Mouse (Mus musculus) ovary, postnatal 10 days (tissue): Measurements from ENCODE around the gene Pold2.

Experiments
- DNase-seq: peaks from one replicate; pipeline ENCODE4 v3.0.0; 2022; ENCODE audit warnings: low spot score

Gene Pold2

DNA sequence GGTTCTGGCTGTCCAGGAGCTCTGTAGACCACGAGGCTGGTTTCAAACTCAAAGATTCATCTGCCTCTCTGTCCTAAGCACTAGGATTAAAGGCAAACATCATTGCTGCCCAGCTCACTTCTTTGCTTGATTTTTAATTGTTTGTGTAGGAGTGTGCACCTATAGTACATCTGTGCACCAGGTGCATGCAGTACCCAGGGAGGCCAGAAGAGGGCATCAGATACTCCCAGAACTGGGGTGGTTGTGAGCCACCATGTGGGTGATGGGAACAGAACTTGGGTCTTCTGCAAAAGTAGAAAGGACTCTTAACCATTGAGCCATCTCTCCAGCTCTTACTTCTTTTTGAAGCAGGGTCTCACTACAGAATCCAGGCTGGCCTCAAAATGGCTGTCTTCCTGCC is 19.4 kb downstream of the Pold2 start:
- no peak for DNase-seq

DNA sequence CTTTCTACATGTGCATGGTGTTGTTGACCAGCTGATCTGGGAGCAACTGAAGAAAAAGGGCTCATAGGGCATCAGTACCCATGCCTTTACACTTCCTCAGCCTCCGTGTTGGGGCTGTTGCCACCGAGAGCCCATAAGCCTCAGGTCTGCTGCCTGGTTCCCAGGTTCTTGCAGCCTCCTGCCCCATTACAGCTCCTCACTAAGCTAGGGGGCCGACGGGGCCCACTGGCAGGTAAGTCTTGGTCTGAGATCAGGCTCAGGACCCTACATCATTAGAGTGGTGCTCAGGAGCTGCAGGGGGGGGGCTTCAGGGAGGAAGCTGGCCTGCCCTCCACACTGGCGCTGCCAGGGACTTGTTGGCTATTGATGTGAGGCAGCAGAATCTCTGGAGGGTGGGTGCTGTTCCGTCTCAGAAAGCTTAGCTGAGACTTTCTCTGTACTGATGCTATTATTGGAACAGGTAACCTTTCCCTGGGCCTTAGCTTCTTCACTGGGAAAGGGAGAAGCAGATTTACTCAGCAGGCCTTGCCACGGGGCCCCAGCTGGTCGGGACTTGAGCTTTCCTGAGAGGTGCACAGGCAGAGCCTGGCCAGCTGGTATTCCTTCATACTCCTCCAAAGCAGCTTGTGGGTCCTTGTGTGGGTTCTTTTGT is 21.5 kb downstream of the Pold2 start:
- no peak for DNase-seq

DNA sequence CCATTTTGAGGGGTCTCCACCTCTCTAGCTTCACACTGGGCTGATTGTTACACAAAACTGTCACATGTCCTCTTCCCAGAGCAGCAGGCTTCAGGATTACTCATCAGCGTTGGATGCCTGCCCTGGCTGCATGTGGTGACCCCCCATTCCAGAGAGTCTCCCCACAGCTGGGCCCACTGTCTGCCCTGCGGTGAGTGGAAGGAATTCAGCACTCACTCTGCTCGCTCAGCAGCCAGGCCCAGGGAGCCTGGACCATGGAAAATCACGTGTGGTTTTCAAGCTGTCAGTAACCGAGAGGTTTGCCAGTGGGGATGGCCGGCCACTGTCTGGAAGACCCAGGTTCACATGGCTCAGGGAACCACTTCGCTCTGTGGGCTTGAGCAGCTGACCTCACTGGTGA is 22.2 kb downstream of the Pold2 start:
- DNase-seq = no peak

DNA sequence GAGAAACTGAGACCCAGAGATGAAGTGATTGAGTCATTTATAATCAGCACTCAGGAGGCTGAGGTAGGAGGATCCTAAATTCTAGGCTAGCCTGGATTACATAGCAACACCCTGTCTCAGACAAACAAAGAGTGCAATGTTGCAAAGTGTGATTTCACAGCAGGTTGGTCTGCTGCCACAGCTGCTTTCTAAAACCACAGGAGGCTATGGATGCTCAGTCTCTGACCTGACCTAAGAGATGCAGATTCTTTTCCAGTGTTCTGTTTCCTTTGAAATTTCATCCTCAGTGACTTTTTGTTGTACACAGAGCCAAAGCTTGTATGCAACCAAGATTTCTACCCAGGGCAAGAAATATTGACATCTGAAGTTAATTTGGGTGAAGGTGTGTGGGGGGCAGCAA is 22.6 kb downstream of the Pold2 start:
- no peak for DNase-seq

DNA sequence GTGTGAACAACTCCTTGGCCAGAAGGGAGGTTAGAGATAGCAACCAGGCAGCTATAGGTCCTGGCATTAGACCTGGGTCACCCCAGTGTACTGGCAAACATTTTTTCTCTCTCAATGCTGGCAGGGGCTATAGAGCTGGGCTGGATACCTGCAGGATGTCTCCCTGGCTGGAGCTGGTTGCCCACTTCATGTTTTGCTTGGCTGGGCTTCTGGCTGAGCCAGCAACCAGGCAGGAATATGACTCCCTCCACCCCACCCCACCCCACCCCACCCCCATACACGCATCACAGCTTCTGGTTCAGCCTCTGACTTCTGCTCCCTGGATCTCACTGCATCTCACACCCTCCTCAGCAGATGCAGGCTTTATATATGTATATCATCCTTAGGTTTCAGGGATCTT is 25.8 kb downstream of the Pold2 start:
- no peak for DNase-seq

DNA sequence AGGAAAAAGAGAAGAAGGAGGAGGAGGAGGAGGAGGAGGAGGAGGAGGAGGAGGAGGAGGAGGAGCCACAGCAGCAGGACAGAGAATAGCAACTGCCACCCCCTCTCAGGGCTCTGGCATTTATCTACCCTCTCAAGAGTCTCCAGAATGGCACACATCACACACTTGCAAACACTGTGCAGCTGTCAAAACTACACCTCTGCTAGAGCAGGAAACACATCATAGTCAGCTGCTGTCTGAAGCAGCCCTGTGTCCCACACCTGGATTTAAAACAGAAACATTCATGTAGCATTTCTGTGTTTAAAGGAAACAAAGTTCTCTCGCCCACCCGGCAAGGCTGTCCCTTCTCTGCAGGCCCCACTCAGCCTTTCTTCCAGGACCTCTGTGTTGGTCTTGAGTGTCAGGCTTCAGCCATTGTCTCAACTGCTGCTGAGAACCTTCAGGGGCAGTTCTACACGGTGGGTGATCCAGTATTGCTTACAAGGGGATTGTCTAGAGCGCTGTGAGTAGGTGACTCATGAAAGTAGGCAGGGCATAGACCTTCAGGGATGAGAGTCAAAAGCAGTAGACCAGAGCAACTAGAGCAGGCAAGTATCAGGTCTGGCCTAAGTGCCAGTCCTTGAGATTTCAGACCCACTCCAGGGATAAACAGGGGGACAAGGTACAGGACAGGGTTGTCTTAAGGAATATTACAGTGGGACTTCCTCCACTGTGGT is 26.9 kb downstream of the Pold2 start:
- DNase-seq = no peak

DNA sequence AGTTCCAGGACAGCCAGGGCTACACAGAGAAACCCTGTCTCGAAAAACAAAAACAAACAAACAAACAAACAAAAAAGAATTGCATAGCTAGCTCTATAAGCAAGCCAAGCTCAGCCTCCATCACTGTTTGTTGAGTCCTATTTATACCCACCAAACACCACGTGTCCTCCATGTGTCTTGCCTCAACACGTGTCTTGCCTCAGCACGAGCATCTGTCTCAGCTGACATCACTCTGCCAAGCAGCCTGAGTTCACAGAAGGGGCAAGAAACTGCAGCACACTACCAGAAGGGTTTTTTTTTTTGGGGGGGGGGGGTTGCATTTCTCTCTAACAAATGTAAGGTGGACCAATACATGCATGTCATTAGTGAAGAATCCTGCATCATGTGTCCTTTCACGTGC is 27.6 kb downstream of the Pold2 start:
- DNase-seq = no peak

DNA sequence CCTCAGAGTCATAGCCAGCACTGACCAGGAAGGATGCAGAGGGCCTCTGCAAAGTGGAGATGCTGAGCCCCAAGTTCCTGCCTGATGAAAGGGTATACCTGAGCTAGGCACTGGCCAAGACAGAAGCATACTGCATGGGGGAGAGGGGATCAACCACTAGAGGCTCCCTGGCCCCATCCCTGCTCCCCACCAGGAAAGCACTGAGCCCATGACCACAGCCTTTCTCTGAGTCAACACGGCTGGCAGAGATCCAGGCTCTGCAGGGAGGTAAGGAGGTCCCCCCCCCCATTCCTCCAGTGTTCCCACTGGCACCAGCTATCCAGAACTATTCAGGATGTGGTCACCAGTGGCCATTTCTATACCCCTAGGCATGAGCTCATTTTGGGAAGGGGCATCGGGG is 28.8 kb downstream of the Pold2 start:
- no peak for DNase-seq

DNA sequence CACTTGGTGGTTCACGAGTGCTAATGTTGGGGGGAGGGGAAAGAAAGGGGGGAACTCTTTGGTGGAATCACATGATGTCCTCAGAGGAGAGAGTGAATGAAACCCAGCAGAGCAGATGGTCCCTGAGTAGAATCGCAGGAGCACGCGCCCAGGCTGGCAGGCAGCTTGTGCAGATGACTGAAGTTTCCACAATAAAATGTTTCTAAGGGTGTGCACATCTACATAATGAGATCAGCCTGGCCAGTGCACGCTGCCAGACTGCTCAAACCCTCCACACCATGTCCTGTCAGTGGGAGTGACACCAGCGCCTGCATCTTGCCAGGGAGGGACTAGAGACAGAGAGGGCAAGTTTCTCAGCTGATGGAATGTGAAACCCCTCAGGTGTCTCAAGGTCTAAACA is 29.4 kb downstream of the Pold2 start:
- no peak for DNase-seq

DNA sequence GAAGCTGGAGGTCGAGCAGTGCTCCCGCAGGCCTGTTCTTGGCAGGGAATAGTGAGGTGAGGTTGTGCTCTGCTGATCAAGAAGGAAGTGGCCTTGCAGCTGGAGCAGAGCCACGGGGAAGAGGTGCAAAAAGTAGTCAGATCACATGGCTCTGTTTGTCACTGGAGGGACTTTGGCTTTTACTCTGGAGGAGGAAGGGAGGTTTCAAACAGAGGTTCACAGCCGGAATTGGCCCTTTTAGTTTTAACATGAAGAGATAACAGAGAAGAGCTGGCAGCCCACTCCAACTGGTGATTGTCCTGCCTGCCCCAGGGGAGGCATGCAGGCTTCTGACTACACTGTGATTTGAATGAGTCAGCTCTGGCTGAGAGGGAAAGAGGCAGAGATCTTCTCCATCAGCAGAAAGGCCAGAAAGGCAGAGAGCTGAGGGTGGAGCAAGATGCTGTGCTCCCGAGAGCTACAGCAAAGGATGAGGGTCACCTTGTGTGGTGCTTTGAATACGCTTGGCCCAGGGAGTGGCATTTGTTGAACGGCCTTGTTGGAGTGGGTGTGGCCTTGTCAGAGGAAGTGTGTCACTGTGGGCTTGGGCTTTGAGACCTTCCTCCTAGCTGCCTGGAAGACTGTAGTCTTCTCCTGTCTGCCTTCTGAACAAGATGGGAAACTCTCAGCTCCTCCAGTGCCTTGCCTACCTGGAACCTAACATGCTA is 31.3 kb downstream of the Pold2 start:
- no peak for DNase-seq

DNA sequence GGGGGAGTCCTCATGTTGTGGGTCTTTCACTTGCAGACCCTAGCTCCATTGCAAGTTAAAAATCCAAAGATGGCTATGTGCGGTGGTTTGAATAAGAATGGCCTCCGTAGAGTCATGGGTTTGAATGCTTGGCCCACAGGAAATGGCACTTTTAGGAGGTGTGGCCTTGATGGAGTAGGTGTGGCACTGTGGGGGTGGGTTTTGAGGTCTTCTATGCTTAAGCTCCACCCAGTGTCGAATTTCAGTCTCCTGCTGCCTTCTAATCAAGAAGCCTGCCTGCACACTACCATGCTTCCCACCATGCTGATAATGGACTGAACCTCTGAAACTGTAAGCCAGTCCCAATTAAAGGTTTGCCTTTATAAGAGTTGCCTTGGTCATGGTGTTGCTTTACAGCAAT is 35.0 kb downstream of the Pold2 start:
- DNase-seq = no peak

DNA sequence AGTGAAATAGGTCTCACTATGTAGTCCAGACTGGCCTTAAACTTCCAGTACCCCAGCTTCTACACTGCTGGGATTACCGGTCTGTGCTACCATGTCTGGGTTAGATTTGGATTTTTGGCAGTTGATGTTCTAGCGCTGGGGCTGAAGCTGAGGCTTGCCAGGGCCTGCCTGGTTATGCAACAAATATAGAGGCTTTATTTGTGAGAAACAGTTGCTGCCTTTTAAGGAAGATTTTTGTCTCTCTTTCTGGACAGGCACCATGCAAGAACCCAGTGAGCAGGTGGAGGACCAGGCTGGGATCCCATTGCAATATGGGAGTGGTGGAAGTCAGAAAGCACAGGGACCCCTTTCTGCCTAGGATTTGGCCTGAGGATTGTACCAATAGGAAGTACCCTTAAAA is 36.3 kb downstream of the Pold2 start:
- DNase-seq = no peak

DNA sequence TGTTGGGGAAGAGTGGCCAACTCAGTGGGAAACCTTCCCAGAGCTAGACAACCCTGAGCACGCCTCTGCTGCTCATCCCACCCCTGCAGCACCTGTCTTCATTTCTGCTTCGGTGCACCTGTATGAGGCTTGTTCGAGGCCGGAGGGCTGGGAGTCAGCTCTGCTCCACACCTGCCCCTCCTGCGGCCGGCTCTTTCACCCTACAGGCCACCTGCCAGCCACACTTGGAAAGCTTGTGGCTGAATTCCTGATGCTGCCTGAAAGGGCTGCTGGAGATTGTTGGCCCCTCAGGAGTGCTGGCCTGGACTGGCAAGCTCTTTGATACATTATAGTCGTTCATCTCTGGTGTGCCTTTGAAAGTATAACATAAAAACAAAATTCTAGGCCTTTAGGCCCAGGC is 37.7 kb downstream of the Pold2 start:
- no peak for DNase-seq

DNA sequence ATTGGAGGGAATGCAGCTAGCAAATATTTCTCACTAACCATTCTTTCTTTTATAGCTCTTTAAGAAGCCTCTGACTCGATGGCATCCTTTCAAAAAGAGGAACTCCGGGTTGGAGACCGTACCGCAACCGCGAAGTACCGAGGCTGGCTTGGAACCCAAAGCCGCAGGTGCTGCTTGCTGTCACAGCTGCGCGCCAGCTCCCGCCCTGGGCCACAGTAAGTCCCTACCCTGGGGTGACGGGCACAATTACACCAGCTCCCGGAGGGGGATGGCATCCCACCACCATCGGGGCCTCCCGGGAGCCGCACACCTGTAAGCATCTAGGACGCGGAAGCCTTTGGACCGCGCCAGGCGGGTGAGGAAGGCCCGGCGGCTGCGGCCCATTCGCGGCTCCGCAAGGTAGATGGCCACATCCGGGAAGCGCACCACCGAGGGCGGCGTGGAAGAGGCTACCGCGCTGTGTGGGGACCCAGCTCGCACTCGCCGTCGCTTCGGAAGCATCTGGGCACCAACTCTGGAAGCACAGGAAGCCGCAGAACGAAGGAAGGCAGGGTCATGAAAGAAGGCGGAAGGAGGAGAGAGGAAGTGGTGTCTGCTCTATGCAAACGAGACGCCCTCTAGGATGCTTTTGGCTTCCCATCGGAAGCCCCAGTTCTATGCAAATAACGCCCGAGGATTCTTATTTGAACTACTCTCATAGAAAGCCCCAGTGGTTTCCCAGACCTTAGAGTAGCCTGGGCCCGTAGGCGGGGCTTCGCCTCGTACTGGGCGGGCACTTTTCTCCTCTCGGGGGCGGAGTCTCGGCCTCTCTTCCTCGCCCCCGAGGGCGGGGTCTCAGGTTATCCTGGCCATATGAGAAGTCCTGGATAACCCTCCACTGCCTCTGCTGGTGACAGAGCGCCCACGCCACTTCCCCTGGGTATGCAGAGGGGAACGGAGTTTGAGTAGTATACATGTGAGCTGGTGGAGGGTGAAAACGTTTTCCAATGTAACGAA is 40.5 kb downstream of the Pold2 start, which contains the start of gene Polm:
Gene Polm (minus strand): TSS at position 766 of the 996 bp plus-strand sequence.
- peak; percentile 71 for DNase-seq

DNA sequence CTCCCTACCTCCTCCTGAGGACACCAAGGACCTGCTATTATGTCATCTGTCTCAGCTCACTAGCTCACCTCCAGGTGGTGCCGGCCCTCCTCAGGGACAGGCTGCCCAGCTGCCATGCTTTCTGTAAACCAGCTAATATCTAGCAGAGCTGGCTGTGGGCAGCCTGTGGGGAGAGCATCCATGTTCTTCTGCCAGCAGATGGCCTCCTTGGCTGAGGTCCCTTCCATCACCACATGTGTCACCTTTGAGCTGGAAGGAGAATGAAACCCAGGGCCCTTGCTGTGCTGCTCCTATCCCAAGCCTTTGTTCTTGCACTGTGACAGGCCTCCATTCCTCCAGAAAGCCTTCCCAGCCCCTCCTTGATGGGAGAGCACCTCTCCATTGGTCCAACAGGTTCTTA is 42.0 kb downstream of the Pold2 start:
- DNase-seq = no peak

DNA sequence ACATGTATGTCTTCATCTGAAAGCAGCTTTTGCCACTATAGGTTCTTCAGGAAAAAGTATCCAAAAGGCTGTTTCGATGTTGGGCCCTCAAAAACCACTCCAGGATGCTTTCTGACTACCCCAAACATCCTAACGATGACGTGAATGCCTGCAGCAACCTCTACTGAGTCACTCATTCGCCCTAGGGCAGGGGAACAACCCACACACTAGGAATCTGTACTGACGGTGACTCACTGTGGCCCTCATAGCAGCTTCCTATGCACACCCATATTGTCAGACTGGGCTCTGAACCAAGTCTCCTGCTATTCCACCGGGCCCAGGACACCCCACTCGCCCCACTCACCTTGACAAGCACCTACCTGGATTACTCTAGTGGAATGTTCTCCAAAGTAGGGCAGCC is 43.0 kb downstream of the Pold2 start:
- DNase-seq = no peak

DNA sequence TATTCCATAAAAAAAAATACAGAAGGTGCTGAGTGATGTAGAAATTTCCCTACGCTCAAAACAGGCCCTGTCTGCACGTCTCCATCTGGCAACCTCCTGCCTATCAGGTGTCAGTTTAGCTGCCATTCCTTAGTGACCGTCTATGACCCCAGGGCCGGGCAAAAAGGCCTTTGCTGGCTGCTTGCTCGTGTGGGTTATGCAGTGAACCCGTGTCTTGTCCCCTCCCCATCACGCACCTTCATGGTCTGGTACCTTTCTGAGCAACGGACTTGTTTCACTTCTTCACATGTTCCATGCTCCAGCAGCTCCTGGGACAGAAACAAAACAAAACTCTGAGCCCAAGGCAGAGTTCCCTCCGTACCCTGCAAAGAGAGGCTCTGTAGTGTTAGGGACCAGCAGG is 43.6 kb downstream of the Pold2 start:
- DNase-seq = no peak

DNA sequence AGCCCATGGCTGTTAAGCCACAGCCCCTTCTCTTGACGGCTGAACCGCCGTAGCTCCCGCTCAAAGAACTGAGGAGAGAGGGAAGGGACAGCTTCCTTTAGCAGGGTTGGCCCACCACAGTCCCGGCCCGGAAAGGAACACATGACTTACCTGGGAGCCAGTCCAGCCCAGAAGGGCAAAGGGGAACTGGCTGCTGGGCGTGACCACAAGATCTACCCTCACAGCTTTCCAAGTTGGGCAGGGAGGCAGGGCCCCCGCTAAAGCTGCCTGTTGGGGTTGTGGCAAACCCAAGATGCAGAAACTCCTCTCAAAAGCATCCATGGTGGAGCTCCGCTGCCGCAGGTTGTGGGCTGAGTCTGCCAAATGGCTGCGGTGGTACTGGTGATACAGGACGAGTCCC is 48.8 kb downstream of the Pold2 start:
- no peak for DNase-seq

DNA sequence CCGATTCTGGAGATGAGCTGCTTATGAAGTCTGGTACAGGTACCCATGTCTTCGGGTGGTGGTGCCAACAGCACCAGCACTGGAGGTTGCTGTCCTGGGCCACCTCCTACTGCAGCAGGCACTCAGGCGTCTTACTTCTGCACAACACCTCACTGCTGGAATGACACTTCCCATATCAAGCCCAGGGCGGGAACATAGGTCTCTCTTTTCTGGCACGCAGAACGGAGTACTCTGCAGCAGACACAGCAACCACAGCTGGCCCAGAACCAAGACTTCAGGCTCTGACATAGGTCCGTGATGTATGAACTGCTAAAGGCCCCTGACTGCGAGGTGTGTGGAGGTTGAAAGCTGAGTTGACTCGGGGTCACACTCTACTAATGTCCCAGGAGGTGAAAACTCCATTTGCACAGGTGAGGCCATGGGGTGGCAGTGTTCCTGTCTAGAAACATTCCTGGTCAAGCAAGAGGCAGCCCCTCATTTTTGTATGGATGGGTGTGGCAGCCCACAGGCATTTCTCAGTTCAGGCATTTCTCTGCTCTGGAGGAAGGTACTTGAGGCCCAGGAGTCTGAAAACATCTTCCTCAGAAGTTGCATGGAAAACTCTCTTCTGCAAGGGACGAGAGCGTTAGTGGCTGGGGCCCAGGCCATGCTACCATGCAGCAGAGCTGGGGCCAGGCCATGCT is 49.4 kb downstream of the Pold2 start:
- no peak for DNase-seq

DNA sequence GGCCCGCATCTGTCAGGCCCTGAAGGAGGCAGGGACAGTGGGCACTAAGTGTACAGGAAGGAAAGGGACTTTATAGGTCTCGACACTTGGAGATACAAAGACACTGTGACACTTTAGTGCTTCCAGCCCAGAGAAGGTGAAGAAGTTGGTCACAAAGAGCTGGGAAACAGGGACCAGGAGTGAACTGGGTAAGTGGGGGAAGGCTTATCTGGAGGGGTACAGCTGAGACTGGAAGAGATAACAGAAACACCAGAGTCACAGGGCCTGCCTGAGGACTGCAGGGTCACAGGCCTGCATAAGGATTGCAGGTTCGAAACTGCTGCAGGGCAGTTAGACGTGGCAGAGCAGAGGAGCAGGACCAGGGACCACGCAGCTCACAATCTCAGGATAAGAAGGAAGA is 50.2 kb downstream of the Pold2 start:
- no peak for DNase-seq

DNA sequence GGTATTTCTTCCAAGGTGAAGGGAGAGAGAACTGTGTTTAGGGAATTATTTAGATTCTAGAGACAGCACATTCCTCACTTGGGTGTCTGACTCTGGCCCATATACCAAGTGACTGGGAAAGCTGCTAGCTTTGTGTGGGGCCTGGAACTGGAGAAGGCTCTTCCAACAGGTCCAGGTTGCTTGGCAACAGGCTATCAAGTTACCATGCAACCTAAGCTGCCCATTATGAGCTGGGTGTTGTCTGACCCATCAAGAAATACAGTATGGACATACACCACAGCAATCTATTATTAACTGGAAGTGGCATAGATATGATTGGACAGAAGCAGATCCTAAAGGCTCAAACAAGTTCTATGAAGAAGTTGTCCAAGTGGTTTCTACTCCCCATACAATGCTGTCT is 52.7 kb downstream of the Pold2 start:
- no peak for DNase-seq
